Mouse (Mus musculus) CD4-positive, CD25-positive, alpha-beta regulatory T cell, adult 4 months (primary cell): ENCODE measurements around the gene Tnnt3. TPM values are rescaled to one million over a fixed set of nuclear protein-coding genes. Genes with fewer than 3 reads are reported as not detected.
A peak's percentile ranks its signal among the peaks of the same experiment; 100 is the strongest.

Experiments used
- ATAC-seq: one replicate; pipeline ENCODE4 v1.8.0; 2017
- polyA plus RNA-seq, 2 experiments: library from polyadenylated mRNA; unstranded; fragments of 100-300 nt; shearing (Covaris generic); gene quantifications; one replicate each; pipeline ENCODE4 v1.2.1; 2017

The Tnnt3 gene
- polyA plus RNA-seq = 1 to 10 TPM; 2.5 to 5.7 TPM

DNA sequence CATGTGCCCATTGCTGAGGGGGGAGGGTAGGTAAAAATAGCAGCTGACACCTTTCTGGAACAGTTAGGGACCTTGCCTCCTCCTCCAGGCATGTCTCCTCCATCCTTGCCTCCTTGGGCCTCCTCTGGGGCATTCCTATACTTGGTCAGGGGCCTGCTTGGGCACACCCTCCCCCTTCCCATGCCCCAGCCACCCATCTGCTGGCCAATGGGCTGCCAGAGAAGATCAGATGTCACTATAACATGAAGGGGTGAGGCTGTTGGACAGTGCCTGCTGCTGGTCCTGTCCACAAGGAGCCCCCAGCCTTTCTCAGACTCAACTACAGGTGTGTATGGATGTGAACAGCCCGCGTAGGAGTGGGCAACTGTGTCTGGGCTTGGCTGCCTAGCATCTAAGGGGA lies at the start of gene Tnnt3:
TSS of gene Tnnt3 (plus strand) at position 262 of the 400 bp plus-strand sequence.
- no peak for ATAC-seq

DNA sequence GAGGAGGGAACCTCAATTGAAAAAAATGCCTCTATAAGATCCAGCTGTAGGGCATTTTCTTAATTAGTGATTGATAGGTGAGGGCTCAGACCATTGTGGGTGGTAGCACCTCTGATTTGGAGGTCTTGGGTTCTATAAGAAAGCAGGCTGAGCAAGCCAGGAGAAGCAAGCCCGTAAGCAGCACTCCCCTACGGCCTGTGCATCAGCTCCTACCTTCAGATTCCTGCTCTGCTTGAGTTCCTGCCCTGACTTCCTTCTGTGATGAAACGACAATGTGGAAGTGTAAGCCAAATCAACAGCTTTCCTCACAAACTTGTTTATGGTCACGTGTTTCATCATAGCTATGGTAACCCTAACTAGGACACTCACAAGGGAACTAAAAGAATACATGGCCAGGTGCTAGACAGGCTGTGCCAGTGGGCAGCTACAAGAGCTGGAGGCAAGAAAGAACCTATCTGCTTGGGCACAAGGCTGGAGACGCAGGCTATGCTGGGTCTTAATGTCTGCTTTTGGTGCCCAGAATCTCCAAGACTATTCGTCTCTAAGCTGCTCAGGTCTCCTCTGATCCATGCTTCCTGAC lies 49.5 kb upstream of the Tnnt3 start:
- ATAC-seq = no peak

DNA sequence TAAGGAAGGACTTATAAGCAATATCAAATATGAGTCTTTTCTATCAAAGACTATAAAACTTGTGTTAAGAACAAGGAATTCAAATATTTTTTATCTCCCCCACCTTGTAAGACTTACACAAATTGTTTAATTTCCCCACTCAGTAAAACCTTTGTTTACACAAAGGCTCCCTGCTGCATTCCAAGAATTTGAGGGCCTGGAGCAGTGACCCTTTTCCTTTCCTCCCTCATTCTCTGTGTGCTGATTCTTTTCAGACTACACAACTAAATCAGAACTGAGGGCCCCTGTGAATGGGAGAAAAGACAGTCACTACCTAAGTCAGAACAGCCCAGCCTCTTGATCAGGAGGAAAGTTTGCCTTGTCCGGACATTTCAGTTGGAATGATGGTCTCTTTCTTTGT lies 43.9 kb upstream of the Tnnt3 start:
- ATAC-seq = no peak

DNA sequence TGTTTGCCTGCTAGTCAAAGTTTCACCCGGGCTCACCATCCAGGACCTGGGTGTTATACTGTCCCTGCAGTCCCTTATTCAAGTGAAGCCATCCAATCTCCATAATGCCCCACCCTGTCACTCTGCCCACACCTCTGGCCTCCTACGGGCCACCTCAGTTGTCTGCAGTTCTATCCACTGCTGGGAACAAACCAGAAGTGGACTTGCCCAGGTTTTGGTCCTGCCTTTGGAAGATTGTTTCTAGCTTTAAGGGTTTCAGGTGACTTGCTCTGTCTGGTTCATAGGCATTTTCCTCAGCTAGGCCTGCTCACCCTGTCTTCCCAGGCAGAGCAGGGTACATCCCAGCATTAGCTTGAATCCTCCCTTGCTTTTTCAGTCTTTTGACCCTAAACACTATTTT lies 43.4 kb upstream of the Tnnt3 start:
- ATAC-seq = no peak

DNA sequence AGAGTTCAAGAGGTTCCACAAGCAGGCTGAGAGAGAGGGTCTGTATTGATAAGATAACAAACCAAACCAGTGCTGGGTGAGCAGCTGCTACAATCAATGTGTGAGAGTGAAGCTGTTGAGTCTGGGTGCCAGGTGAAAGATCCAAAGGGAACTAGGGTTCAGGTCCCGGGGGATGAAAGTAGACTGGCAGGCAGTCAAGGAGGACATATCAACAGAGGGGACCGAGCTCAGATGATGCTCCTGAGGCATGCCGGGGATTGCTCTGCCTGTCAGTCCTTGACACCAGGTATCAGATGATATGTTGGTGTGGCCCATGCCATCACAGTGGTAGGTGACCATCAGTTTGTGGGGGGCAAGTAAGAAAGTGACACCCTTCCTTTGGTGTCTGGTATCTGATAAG lies 41.8 kb upstream of the Tnnt3 start:
- no peak for ATAC-seq

DNA sequence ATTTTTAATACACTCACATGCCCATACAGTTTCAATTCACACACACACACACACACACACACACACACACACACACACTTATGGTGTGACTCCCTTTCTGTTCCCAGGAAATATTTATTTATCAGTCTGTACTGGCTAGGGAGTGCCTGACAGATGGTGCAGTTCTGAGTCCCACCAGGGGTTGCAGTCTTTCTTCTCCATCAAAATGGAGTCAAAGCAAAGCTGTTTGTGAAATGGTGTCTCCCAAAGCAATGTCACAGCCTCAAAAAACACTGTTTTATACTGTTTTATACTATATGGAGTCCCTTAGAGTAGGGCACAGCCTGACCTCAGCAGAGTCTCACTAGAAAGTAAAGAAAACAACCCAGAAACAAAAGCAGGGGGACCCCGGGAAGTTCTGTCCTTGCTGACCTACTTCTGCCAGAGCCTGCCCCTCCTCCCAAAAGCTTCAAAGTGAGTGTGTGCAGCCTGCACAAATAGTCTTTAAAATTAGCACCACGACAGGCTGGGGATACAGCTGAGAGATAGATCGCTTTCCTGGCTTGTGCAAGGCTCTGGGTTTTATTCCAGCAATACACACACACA lies 41.3 kb upstream of the Tnnt3 start:
- ATAC-seq = no peak

DNA sequence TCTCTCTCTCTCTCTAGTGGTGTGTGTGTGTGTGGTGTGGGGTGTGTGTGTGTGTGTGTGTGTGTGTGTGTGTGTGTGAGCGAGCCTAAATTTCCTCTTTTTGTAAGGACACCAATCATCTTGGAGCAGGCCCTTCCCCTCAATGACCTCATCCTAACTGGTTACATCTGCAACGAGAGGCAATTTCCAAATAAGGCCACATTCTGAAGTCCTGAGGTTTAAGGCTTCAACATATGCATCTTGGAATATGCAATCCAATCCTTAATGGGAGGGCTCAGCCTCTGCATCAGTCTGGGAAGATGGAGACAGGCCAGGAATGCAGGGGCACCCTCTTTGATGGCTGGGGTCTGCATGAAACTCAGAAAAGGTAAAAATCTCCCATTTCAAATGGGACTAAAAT lies 40.6 kb upstream of the Tnnt3 start:
- ATAC-seq = no peak

DNA sequence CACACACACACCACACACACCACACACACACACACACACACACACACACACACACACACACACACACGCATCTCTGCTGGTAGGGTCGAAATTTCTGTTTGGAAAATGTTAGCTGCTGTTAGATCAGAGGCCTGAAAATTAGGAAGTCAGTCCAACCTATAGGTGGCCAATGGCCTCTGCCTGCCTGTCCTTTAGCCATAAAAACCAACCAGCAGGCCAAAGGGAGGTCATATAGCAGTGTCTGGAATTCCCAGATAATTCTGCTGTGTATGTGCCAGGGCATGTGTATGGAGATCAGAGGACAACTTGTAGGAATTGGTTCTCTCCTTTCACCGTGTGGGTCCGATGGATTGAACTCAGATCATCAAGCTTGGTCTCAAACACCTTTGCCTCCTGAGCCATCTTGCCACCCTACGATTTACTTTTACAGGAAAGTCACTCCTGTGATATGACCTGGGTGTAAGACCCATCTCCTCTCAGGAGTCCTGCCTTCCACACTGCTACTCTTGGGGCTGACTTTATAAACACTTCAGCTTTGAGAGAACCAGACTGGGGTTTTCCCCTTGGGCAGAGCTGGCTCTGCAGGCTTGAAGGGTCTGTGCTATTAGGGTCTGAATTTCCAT lies 39.8 kb upstream of the Tnnt3 start:
- ATAC-seq = no peak

DNA sequence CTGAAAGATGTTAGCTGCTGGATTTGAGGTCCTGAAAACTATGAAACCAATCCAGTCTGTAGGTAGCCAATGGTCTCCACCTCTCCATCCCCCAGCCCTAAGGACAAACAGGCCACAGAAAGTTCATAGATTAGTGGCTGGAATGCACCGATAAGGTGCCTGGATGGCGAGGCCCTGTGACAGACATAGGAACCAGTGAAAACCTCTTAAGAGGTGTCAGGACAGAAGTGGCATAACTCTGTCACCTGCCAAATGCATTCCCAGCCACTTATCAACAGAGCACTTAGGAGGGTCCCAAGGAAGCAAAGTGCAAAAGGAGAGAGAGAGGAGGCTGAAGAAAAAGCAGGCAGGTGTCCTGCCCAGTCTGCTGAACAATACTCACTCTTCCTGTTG lies 39.3 kb upstream of the Tnnt3 start:
- ATAC-seq = no peak

DNA sequence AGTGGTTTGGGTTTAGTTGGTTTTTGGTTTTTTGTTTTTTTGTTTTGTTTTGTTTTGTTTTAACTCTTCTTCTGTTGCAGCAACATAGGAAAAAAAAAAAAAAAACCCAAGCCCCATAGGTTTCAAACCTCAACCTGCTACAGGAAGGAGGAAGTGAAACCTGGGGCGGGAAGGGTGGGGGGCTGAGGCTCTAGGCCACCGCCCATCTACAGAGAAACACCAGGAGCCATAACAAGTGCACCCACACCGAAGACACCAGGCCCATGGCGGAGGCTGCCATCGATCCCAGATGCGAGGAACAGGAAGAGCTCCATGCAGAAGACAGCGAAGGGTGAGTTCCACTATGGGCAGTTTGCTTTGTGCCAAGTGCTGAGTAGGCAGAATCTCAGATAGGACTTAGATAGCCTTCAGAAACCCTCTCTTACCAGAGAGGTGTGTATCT lies 38.0 kb upstream of the Tnnt3 start, which contains the start of gene Lsp1:
TSS of gene Lsp1 (plus strand) at position 174 of the 442 bp plus-strand sequence.
- ATAC-seq = peak; percentile 50

DNA sequence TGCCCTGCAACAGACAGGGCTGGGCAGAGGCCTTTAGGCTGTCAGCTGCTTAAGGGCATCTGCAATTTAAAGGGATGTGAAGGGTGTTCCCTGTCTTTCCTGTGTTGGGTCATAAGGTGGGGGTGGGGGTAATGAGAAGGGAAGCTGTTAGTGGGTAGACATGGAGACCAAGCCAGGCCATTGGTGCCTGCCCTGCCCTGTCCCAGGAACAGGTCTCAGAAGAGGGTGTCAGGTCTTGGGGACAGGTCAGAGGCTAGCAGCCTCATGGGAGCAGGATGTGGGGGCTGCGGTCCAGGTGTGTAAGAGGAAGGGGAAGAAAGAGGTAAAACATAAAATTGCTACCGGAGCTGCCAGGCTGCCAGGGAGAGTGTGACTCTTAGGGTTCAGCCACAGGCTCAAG lies 37.2 kb upstream of the Tnnt3 start:
- peak; percentile 37 for ATAC-seq

DNA sequence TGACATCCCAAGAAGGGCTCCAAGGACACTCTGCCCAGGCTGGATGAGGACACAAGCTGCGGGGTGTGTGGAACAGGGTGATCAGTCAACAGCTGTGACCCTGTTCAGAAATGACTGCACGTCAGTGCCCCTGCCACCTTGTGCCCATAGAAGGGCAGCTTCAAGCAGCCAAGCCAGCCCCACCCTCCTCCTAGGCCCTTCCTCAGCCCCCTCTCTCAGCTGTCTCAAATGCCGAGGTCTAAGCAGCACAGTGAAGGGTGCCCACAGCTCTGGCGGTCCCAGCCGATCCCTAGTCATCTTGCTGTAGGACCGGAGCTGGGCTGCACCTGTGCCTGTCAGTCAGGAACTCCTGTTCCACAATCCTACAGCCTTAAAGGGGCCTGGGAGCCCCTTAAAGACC lies 36.4 kb upstream of the Tnnt3 start:
- peak; percentile 18 for ATAC-seq

DNA sequence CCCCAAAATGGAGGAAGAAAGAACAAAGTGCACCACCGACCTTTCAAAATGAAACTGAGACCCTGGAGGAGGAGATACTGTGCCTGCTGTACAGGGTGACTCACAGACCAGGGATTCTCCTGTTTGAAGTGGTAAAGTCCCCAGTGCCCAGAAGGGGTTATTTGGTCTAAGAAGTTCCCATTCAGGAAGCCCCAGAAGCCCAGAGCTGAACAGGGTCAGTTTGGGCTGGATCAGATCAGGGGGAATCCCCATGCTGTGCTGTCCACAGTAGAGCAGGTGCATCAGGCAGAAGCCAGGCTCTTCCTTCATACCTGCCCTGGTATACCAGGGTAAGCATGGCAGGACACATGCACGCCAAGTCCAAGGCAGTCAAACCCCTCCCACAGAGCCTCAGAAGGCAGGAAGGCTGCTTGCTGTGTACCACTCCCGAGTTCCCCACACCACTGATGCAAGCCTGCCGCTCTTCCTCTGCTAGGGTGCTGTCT lies 36.0 kb upstream of the Tnnt3 start:
- peak; percentile 42 for ATAC-seq

DNA sequence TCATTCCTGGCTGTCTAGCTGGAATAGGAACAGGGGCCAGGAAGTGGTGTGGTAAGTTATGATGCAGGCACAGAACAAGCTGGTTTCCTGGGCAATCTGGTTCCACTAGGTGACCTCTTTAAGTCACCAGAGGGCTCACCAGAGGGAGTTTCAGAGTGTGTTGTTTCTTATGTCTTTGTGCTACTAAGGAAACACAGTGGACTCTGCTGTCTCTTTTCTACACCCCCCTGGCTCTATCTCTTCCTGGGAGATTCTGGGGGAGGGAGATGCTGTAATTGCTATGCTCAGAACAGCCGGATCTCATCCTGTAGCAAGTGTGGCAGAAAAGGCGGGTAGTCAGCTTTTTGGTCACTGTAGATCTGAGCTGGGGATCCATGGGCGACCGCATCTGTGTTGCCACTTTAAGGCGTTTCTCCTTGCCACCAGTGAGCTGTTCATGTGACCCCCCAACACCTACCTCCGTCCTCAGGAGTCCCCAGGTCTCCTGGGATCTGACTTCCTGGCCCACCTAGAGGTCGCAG lies 28.4 kb upstream of the Tnnt3 start:
- ATAC-seq = no peak

DNA sequence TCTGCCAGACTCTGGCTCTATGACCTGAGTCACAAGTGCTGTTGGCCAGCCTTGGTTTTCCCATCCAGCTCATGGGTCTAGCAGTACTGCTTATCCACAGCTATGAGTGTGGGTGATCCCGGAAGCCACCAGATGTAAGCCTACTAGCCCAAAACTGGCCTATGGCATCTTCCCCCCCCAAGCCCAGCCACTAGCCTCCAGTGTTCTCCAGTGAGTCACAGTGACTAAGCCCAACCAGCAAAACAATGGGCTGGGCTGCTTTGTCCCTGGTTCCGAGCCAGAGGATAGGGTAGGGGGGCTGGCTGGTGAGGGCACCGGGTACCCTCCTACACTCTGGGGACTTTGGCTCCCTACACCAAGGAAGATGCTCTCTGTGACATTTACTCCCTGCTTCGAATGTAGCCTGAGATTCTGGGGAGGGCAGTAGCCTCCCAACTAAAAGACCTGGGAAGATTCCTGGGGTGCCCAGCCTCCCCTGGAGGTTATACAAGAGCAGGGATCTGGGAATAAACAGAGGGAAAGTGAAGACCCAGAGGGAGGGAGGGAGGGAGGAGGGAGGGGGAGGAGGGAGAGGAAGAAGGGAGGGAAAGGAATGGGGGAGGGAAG lies 27.7 kb upstream of the Tnnt3 start:
- ATAC-seq = no peak

DNA sequence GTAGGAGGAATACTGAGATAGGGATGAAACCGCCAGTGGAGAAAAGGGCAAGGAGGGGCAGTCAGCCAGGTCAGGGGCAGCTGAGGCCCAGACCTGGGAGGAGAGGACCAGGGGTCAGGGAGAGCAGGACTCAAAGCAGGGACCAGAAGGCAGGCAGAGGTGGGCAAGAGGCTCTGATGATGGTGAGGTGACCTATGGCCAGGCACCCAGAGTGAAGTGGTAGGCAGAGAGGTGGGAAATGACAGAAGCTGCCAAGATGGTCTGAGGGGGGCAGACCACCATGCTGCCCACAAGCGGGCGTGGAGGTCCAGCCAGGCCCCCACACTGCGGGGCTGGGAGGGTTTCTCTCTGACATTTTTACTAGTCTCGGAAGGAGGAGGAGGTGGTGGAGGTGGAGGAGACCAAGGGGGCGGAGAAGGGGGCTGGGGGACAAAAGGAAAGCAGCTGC lies 27.2 kb upstream of the Tnnt3 start:
- ATAC-seq = no peak

DNA sequence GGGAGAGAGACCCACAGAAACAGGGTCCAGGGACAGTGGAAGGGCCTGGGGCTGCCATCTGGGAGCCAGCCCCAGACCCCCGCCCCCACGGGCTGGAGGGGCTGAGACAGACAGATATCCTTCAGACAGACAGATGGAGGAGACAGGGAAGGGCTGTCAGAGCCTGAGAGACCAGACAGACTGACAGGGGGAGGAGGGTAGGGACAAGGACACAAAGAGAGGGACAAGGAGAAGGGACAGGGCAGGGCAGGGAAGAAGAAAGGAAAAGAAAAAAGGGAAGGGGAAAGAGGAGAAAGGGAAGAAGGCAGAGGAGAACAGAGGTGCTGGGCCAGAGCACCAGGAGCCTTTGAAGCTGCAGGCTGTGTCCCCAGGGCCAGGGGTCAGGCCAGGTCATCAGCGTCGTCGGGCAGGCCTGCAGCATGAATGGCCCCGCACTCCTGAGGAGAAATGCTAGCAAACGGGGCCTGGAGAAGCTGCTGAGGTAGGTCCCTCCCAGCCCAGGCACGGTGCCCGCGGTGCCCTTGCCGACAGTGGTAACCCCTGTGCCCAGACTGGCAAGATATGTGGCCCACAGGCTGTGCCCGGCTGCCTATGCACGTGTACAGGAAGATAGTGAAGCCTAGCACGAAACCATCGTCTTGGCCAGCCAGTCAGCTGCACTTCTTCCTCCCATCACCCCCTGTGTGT lies 26.6 kb upstream of the Tnnt3 start:
- no peak for ATAC-seq

DNA sequence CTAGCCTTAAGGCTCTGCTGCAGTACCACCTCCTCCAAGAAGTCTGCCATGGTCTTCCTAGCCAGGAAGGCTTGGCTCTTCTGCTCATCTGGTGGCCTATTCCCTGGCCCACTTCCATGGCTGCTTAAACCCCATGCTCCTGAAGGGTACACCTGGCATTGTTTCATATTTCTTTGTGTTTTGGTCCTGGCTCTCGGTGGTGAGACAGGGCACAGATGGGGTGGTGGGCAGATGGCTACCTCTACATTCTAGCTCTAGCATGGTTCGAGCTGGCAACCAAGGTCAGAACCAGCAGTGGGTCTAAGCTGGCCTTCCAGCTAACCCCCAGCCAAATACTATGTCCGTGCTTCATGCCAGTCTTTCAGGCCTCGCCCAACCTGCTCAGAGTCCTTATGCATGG lies 25.7 kb upstream of the Tnnt3 start:
- no peak for ATAC-seq

DNA sequence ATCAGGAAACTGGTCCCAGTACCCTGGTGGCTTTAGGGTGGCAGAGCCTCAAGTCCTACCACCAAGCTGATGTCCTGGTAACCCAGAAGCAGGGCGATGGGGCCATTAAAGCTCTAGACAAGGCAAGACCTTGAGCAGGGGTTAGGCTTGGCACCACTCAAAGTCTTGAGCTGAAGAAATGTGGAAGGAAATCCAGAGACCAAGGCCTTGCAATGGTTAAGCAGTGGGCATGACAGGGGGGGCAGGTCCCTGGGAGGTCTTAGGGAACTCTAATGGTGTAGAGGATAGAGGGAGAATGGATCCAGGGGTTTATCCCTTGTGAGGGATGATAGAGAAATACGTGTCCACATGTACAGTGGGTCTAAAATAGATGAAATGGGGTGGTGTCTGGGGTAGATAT lies 25.2 kb upstream of the Tnnt3 start:
- ATAC-seq = no peak

DNA sequence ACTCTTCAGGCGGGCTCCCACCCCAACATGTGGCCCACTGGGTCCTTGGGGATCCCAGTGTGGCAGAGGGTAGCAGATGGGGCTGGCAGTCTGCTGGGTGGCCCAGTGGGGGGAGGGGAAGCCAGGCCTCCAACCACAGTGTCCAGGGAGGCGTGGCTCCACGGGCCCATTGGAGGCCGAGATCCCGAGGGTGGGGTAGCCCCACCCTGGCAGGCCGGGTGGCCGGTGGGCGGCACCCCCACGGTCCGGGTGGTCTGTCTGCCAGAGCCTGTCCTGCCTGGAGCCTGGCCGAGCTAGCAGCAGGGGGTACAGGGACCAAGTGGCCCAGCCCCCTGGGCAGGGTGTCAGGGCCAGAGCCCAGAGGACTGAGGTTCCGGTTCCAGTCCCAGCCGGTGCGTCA lies 23.8 kb upstream of the Tnnt3 start:
- no peak for ATAC-seq

DNA sequence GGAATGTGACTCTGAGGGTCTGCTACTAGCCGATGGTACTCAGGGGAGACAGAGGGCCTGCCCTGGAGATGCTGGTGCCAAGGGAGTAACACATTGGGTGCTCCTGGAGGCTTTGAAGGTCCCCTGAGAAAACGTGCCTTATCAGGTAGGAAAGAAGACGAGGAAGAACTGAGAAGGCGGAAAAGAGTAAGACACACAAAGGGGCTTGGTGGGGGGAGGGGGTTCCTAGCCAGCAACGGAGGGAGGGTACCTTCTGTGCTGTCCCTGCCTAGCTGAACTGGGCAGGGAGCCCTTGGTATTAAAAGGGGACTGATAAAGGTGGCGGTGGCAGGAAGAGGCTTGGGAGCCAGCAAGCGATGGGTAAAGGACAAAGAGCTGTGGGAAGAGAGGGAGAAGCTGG lies 23.0 kb upstream of the Tnnt3 start:
- no peak for ATAC-seq

DNA sequence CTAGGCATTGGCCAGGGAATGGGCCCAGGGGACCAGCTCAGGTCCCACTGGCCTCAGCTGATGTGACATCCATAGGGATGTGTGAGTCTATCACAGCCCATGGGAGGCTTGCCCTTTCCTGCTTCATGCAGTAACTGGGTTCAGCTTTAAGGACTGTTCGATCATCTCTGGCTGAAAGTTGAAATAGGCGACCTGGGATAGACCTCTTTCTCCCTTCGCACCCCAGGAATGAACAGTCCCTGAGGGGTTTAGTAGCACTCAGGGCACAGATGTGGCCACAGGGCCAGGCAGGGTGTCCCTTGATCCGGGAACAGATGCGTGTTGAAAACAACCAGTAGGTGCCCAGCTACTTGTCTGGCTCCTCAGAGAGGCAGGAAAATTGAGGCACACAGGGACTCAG lies 22.4 kb upstream of the Tnnt3 start:
- no peak for ATAC-seq
